Mouse (Mus musculus) lung, embryonic 15.5 days (tissue): Measurements from ENCODE around the gene Fbxl12. TPM values are rescaled to one million over a fixed set of nuclear protein-coding genes. Genes with fewer than 3 reads are reported as not detected.
"Not testable (repeated sequence)": the region's sequence is repeated elsewhere in the genome, so short reads cannot be mapped to it uniquely, and the experiment has no call there.

Experiments used
- ATAC-seq: fragments of 200-750 bp; cut with Nextera tagmentation; 2 replicates; pipeline ENCODE4 v1.8.0; 2017; ENCODE audit warnings: moderate number of reproducible peaks, borderline replicate concordance; ENCODE audit not compliant: low FRiP score, low TSS enrichment; ENCODE audit errors: extremely low read depth
- H3K27ac ChIP-seq: fragments of 300-500 bp; sonication (generic); 2 replicates; pipeline ENCODE4 v1.5.1; 2015; ENCODE audit warnings: moderate library complexity, mild to moderate bottlenecking, inconsistent platforms
- H3K27me3 ChIP-seq: fragments of 300-500 bp; sonication (generic); 2 replicates; pipeline ENCODE4 v1.6.1; 2015; ENCODE audit warnings: inconsistent platforms
- H3K36me3 ChIP-seq: fragments of 300-500 bp; sonication (generic); 2 replicates; pipeline ENCODE4 v1.6.1; 2015; ENCODE audit warnings: inconsistent platforms
- H3K4me1 ChIP-seq: fragments of 300-500 bp; sonication (generic); 2 replicates; pipeline ENCODE4 v1.6.1; 2015; ENCODE audit warnings: inconsistent platforms
- H3K4me2 ChIP-seq: fragments of 300-500 bp; sonication (generic); 2 replicates; pipeline ENCODE4 v1.6.1; 2015; ENCODE audit warnings: inconsistent platforms, mild to moderate bottlenecking, moderate library complexity
- H3K4me3 ChIP-seq: fragments of 300-500 bp; sonication (generic); 2 replicates; pipeline ENCODE4 v1.5.1; 2015; ENCODE audit warnings: mild to moderate bottlenecking, inconsistent platforms
- H3K9ac ChIP-seq: fragments of 300-500 bp; sonication (generic); 2 replicates; pipeline ENCODE4 v1.6.1; 2015; ENCODE audit warnings: inconsistent platforms
- H3K9me3 ChIP-seq: fragments of 300-500 bp; sonication (generic); 2 replicates; pipeline ENCODE4 v1.6.1; 2016; ENCODE audit warnings: inconsistent platforms
- whole genome bisulfite sequencing: fragments of 180-500 bp; shearing (Covaris S2); methylation state at CpG from one replicate; pipeline ENCODE4 v1.1.7; 2015; 5-methylcytosine and 5-hydroxymethylcytosine counted together
- polyA plus RNA-seq: library from polyadenylated mRNA; unstranded; fragments of >200 nt; fragmentation: Nextera tagmentation; extraction: Ambion mirVana; gene quantifications from 2 replicates; pipeline ENCODE4 v1.2.1, GENCODE M21; 2015

The Fbxl12 gene
- 18.5 and 20.8 TPM in 2 replicates for polyA plus RNA-seq

- peak within 1 kb of the TSS; percentile 63 for H3K4me3 ChIP-seq
These were observed at the start of gene Fbxl12 for GRCm38 (mm10) chr9:20644360-20645081. TSS of gene Fbxl12 (minus strand) at chr9:20644767.

DNA sequence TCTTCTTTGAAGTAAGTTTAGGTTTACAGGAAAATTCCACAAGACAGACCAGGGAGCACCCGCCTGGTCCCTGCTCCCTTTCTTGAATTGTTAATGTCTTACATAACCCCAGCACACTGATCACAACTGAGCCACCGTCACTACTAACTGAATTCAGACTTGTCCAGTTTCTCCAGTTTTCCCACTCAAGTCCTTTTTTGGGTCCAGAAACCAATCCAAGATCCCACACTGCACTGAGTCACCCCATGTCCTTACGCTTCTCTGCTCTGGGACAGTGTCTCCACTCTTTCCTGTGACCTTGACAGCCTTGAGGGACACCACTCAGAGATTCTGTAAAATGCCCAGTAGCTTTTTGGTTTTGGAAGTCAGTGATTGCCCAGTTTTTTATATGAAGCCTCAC is 48.3 kb upstream of the Fbxl12 start:
- H3K9me3 ChIP-seq: no peaks in the 10 kb centered on the region
- 81% methylated on average over 3 of the region's 3 CpGs for WGBS
- no peak overlapping the region for H3K9ac ChIP-seq
- ATAC-seq: no peak
- no peaks in the 10 kb centered on the region for H3K36me3 ChIP-seq
- peaks cover 19% of the 10 kb centered on the region for H3K27me3 ChIP-seq
- no peak overlapping the region for H3K4me3 ChIP-seq
- no peak overlapping the region for H3K4me2 ChIP-seq
- 0 out of 2 replicates have a peak, but pooled peaks cover 7% of the 10 kb centered on the region for H3K4me1 ChIP-seq
- H3K27ac ChIP-seq: no peak overlapping the region

More at GRCm38 (mm10) chr9:20644360-20645081, at the start of gene Fbxl12:
- no peaks in the 10 kb centered on the region for H3K9me3 ChIP-seq
- peak within 1 kb of the TSS; percentile 75 for H3K9ac ChIP-seq
- under 1% methylated on average over 43 of the region's 43 CpGs for WGBS
- H3K4me1 ChIP-seq: peaks cover 31% of the 10 kb centered on the region
- peaks cover 20% of the 10 kb centered on the region; the same call in 1 of the 2 replicates for H3K36me3 ChIP-seq
- peak within 1 kb of the TSS; percentile 98 for H3K27ac ChIP-seq
- ATAC-seq: no peak
- H3K27me3 ChIP-seq: no peaks in the 10 kb centered on the region
- peak within 1 kb of the TSS; percentile 95 for H3K4me2 ChIP-seq

- H3K9me3 ChIP-seq, H3K4me3 ChIP-seq: not testable (repeated sequence)
- WGBS: 85% methylated on average over 2 of the region's 2 CpGs
These were observed 45.9 kb upstream of the Fbxl12 start for GRCm38 (mm10) chr9:20690449-20690848.

GRCm38 (mm10) chr9:20689913-20690312 is 45.3 kb upstream of the Fbxl12 start:
- Histone ChIP-seq H3K27ac (no peak overlapping the region), H3K27me3 (peaks cover 11% of the 10 kb centered on the region), H3K4me3 (no peak overlapping the region), H3K36me3 (no peaks in the 10 kb centered on the region), H3K9me3 (no peaks in the 10 kb centered on the region), H3K9ac (no peak overlapping the region), H3K4me1 (0 out of 2 replicates have a peak, but pooled peaks cover 4% of the 10 kb centered on the region), H3K4me2 (no peak overlapping the region)
- peak; percentile 51 for ATAC-seq
- 1% methylated on average over 4 of the region's 4 CpGs for WGBS

More at GRCm38 (mm10) chr9:20690449-20690848, 45.9 kb upstream of the Fbxl12 start:
- H3K4me2 ChIP-seq, H3K4me1 ChIP-seq, H3K36me3 ChIP-seq, H3K27ac ChIP-seq, H3K9ac ChIP-seq, ATAC-seq: not testable (repeated sequence)
- H3K27me3 ChIP-seq: peaks cover 17% of the 10 kb centered on the region

- H3K9me3 ChIP-seq: no peaks in the 10 kb centered on the region
- no peak for ATAC-seq
- H3K4me3 ChIP-seq: no peak overlapping the region
- no peak overlapping the region for H3K9ac ChIP-seq
- no peak overlapping the region for H3K4me2 ChIP-seq
- peaks cover 6% of the 10 kb centered on the region for H3K27me3 ChIP-seq
- no peaks in the 10 kb centered on the region for H3K4me1 ChIP-seq
- no peaks in the 10 kb centered on the region for H3K36me3 ChIP-seq
- H3K27ac ChIP-seq: no peak overlapping the region
- WGBS: 57% methylated on average over 1 of the region's 1 CpGs
These were observed 44.8 kb upstream of the Fbxl12 start for GRCm38 (mm10) chr9:20689403-20689802.

DNA sequence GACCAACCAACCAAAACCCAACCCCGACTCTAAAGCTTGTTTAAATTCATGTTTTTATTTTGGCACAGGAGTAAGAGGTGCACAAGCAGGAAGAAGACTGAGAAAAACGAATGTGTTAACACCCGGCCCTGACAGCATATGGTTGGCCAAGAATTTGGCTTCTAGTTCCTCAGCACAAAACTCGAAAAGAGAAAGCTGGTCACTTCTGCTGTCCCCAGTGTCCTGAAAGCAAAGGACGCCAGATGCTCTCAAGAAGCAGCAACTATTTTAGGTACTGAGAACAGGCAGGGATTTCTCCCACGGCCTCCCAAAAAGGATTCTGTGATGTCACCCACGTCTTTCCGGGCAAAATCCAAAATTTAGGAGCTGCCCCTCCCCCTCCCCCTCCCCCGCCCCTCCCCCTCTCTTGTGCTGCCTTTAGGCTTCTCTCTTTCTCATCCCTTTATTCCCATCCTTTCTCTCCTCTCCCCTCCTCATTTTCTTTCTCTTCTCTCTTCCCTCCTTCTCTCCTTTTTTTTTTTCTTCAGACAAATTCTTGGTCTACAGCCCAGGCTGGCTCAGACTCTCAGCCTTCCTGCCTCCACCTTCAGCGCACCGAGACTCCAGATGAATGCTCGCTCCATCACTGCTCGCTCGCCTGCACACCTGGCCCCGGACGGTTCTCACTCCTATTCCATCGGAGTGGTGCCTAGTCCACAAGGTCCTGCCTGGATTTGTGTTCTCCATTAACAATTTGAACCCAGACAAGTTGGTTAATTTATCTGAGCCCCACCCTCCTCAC is 40.7 kb upstream of the Fbxl12 start:
- Histone ChIP-seq H3K27me3 (no peaks in the 10 kb centered on the region), H3K4me3 (no peak overlapping the region), H3K9ac (no peak overlapping the region), H3K36me3 (no peaks in the 10 kb centered on the region), H3K9me3 (no peaks in the 10 kb centered on the region), H3K4me1 (no peaks in the 10 kb centered on the region), H3K4me2 (no peak overlapping the region), H3K27ac (no peak overlapping the region)
- WGBS: 47% methylated on average over 17 of the region's 17 CpGs
- no peak for ATAC-seq

DNA sequence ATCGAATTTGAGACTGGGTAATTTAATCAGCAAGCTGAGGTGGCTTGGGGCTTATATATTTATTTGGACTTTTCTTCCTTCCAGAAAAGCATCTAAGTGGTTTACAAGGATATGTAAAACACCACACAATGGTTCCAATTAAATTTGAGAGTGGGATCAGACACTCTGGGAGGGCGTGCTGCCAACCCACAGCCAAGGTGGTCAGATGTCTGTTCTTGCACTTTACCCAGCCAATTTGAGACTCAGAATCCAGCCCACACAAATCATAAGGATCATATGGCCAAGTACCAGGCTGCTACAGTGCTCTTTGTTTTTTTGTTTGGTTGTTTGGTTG is 37.8 kb upstream of the Fbxl12 start:
- Histone ChIP-seq H3K9me3 (no peaks in the 10 kb centered on the region), H3K27ac (no peak overlapping the region), H3K36me3 (no peaks in the 10 kb centered on the region), H3K9ac (no peak overlapping the region), H3K4me3 (no peak overlapping the region), H3K4me2 (no peak overlapping the region), H3K27me3 (no peaks in the 10 kb centered on the region), H3K4me1 (no peaks in the 10 kb centered on the region)
- ATAC-seq: no peak
- WGBS: 72% methylated on average over 2 of the region's 2 CpGs

DNA sequence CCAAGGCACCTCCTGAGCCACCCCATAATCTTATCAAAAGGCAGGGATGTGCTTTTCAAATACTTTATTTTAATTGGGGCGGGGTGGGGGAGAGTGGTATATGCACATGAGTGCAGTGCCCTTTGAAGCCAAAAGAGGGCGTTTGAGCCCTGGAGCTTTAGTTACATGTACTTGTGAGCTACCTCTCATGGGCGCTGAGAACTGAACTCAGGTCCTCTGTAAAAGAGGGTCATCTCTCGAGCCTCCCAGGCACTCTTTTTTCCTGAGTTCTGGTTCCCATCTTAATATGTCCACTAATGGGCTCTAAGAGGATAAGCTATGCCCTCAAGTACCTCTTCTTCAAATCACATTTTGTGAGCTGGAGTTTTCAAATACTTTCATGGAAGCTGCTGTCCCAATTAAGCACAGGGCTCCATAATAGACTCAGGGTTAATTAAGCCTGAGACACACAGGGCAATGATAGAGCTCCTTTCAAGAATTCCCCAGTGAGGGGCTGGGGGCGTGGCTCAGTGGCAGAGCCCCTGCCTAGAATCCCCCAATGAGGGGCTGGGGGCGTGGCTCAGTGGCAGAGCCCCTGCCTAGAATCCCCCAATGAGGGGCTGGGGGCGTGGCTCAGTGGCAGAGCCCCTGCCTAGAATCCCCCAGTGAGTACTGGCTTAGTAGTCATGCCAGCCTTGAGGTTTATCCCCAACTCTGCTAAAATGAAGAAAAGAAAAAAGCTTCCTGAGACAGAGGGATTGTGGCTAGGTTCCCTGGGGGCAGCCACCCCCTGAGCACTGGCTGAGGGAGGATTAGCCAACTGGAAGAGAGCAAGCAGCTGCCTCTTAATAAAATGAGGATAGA is 37.2 kb upstream of the Fbxl12 start:
- no peaks in the 10 kb centered on the region for H3K4me1 ChIP-seq
- H3K27me3 ChIP-seq: no peaks in the 10 kb centered on the region
- no peak for ATAC-seq
- H3K4me3 ChIP-seq: no peak overlapping the region
- WGBS: 44% methylated on average over 7 of the region's 7 CpGs
- H3K4me2 ChIP-seq: no peak overlapping the region
- no peaks in the 10 kb centered on the region for H3K9me3 ChIP-seq
- H3K9ac ChIP-seq: no peak overlapping the region
- no peak overlapping the region for H3K27ac ChIP-seq
- no peaks in the 10 kb centered on the region for H3K36me3 ChIP-seq

DNA sequence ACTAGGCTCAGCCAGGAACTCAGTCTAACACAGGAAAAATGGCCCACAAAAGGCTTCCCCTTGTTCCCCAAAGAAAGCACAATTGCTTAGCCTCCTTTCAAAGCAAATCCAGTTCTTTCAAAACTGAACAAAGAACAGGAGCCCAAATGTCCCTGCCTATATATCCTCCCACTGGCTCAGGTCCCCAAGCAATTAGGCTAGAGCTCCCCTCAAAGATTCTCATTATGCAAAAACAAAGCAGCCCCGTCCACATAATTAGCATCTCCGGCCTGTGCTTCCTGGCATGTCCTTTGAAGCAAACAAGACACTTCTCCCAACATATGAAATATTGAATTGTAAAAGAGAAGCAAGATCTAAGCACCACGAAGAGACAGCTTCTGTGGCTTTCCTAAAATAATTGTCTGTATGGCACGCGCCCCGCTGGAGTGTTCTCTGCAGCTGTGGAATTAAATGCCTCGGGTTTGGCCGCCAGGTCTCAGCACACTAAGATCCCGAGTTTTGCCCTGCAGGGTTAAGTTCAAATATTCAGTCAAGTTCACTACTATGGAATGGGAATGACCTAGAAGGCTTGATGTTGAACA is 35.9 kb upstream of the Fbxl12 start:
- no peak for ATAC-seq
- Histone ChIP-seq H3K9ac (no peak overlapping the region), H3K27me3 (no peaks in the 10 kb centered on the region), H3K4me1 (no peaks in the 10 kb centered on the region), H3K4me3 (no peak overlapping the region), H3K27ac (no peak overlapping the region), H3K4me2 (no peak overlapping the region), H3K36me3 (no peaks in the 10 kb centered on the region), H3K9me3 (no peaks in the 10 kb centered on the region)
- WGBS: 73% methylated on average over 9 of the region's 9 CpGs

DNA sequence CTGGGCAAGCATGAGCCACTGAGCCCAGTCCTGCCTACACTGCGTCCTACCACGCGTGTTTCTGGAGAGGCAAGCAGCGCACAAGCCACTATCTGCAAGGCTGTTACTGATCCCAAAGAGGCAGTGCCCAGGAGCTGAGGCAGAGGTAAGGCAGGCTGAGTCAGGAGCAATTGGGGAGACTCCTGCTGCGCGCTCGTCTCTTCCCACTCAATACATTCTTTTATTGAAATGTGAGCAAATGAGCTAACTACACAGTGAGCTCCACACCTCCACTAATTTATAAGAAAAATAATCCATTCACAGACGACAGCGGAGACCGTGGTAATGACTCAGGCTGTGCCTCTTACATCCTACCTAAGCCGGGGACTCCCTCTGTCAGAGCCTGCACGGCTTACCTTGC is 33.3 kb upstream of the Fbxl12 start:
- Histone ChIP-seq H3K9ac (no peak overlapping the region), H3K4me1 (no peaks in the 10 kb centered on the region), H3K36me3 (no peaks in the 10 kb centered on the region), H3K27ac (no peak overlapping the region), H3K27me3 (no peaks in the 10 kb centered on the region), H3K4me3 (no peak overlapping the region), H3K9me3 (no peaks in the 10 kb centered on the region), H3K4me2 (no peak overlapping the region)
- no peak for ATAC-seq
- WGBS: 86% methylated on average over 12 of the region's 12 CpGs

GRCm38 (mm10) chr9:20672047-20672446 is 27.5 kb upstream of the Fbxl12 start:
- H3K36me3 ChIP-seq: no peaks in the 10 kb centered on the region
- H3K4me1 ChIP-seq: no peaks in the 10 kb centered on the region; the same call in 1 of the 2 replicates
- no peak overlapping the region for H3K4me2 ChIP-seq
- WGBS: 70% methylated on average over 16 of the region's 16 CpGs
- no peak overlapping the region for H3K9ac ChIP-seq
- no peaks in the 10 kb centered on the region for H3K27me3 ChIP-seq
- ATAC-seq: no peak; the same call in 1 of the 2 replicates
- no peak overlapping the region for H3K27ac ChIP-seq
- no peaks in the 10 kb centered on the region for H3K9me3 ChIP-seq
- no peak overlapping the region for H3K4me3 ChIP-seq
